Mouse (Mus musculus) liver, adult 2 months (tissue): ENCODE measurements at regions not wholly inside any gene's neighbourhood (a gene's known extent, or its start where the extent isn't known, plus 50 kb on each side); places are given as distances from the start of the nearest gene placed in this dataset.

Source experiments
- CTCF ChIP-seq: fragments of 200-500 bp; IDR thresholded peaks from 2 replicates; pipeline ENCODE4 v1.5.1; 2011; ENCODE audit warnings: low read depth, low read length, control low read depth
- POLR2A ChIP-seq: fragments of 200-500 bp; IDR thresholded peaks from 2 replicates; pipeline ENCODE4 v1.6.1; 2011; ENCODE audit warnings: low read length, control low read depth; ENCODE audit not compliant: insufficient read depth; ENCODE audit errors: extremely low read depth

- no peak for TF ChIP-seq CTCF
- no peak for TF ChIP-seq POLR2A
Measured at GRCm38 (mm10) chr2:145003509-145003908, 164.0 kb upstream of the Slc24a3 start.
